Mouse (Mus musculus) small intestine, adult 2 months (tissue): ENCODE results near the gene Prkg1. TPM values are rescaled to one million over a fixed set of nuclear protein-coding genes. Genes with fewer than 3 reads are reported as not detected.

Experiments
- H3K27ac ChIP-seq: fragments of 200-500 bp; 2 replicates; pipeline ENCODE4 v1.5.1; 2012; ENCODE audit warnings: low read depth, low read length, control low read depth, inconsistent platforms; ENCODE audit not compliant: insufficient read depth
- H3K27me3 ChIP-seq: fragments of 200-500 bp; 2 replicates; pipeline ENCODE4 v1.6.1; 2012; ENCODE audit warnings: mild to moderate bottlenecking, moderate library complexity, low read length, inconsistent platforms; ENCODE audit not compliant: control insufficient read depth, insufficient read depth
- H3K36me3 ChIP-seq: fragments of 200-500 bp; 2 replicates; pipeline ENCODE4 v1.6.1; 2012; ENCODE audit warnings: mild to moderate bottlenecking, low read length, control low read depth, inconsistent platforms; ENCODE audit not compliant: control insufficient read depth, insufficient read depth
- H3K4me1 ChIP-seq: fragments of 200-500 bp; 2 replicates; pipeline ENCODE4 v1.6.1; 2012; ENCODE audit warnings: low read length, inconsistent platforms, mixed read lengths; ENCODE audit not compliant: control insufficient read depth, insufficient read depth, insufficient read length
- H3K4me3 ChIP-seq: fragments of 200-500 bp; 2 replicates; pipeline ENCODE4 v1.5.1; 2012; ENCODE audit warnings: low read depth, mild to moderate bottlenecking, control low read depth, inconsistent platforms, low read length, moderate library complexity
- CTCF ChIP-seq: fragments of 200-500 bp; IDR thresholded peaks from 2 replicates; pipeline ENCODE4 v1.5.1; 2012; ENCODE audit warnings: low read depth, mild to moderate bottlenecking, control low read depth, inconsistent platforms, low read length, moderate library complexity, mixed read lengths; ENCODE audit not compliant: insufficient replicate concordance, insufficient read length; ENCODE audit errors: extremely low read depth
- POLR2A ChIP-seq: fragments of 200-500 bp; IDR thresholded peaks from 2 replicates; pipeline ENCODE4 v1.6.1; 2012; ENCODE audit warnings: low read depth, mild to moderate bottlenecking, control low read depth, inconsistent platforms, low read length, moderate library complexity
- WGBS: fragments of 180-500 bp; shearing (Covaris S2); methylation state at CpG from one replicate; pipeline ENCODE4 v1.1.7; 2018; 5-methylcytosine and 5-hydroxymethylcytosine counted together
- polyA plus RNA-seq: library from polyadenylated mRNA; depleted of rRNA; stranded (reverse); fragments of >200 nt; gene quantifications from 2 replicates; pipeline ENCODE4 v1.2.3, GENCODE M21; 2012

Prkg1 gene
- polyA plus RNA-seq, 1 experiment, result 1.0 TPM

GRCm38 (mm10) chr19:31621716-31622115, 143.1 kb downstream of the Prkg1 start:
- Histone ChIP-seq H3K4me1 (no peaks in the 10 kb centered on the region), H3K27ac (no peak overlapping the region), H3K36me3 (no peaks in the 10 kb centered on the region), H3K4me3 (no peak overlapping the region), H3K27me3 (no peaks in the 10 kb centered on the region)
- 95% methylated on average over 1 of the region's 1 CpGs for WGBS
- TF ChIP-seq POLR2A (no peak), CTCF (no peak)

- no peak overlapping the region for H3K4me3 ChIP-seq
- H3K27ac ChIP-seq, result no peak overlapping the region
- no peak for TF ChIP-seq CTCF
- TF ChIP-seq POLR2A, result no peak
- WGBS, result 78% methylated on average over 4 of the region's 4 CpGs
- H3K4me1 ChIP-seq, result no peaks in the 10 kb centered on the region
- H3K27me3 ChIP-seq, result no peaks in the 10 kb centered on the region
- H3K36me3 ChIP-seq, result no peaks in the 10 kb centered on the region
These were observed 148.0 kb downstream of the Prkg1 start for GRCm38 (mm10) chr19:31616830-31617229.

GRCm38 (mm10) chr19:31616159-31616558, 148.7 kb downstream of the Prkg1 start:
- Histone ChIP-seq H3K27ac (no peak overlapping the region), H3K27me3 (no peaks in the 10 kb centered on the region), H3K4me3 (no peak overlapping the region), H3K36me3 (no peaks in the 10 kb centered on the region), H3K4me1 (no peaks in the 10 kb centered on the region)
- 76% methylated on average over 4 of the region's 4 CpGs for WGBS
- TF ChIP-seq CTCF (no peak), POLR2A (no peak)

GRCm38 (mm10) chr19:31613146-31613545, 151.7 kb downstream of the Prkg1 start:
- 74% methylated on average over 4 of the region's 4 CpGs for WGBS
- Histone ChIP-seq H3K36me3 (no peaks in the 10 kb centered on the region), H3K27me3 (no peaks in the 10 kb centered on the region), H3K4me3 (no peak overlapping the region), H3K4me1 (no peaks in the 10 kb centered on the region), H3K27ac (no peak overlapping the region)
- TF ChIP-seq CTCF (no peak), POLR2A (no peak)

GRCm38 (mm10) chr19:31602578-31602977, 162.3 kb downstream of the Prkg1 start:
- Histone ChIP-seq H3K27ac (no peak overlapping the region), H3K4me3 (no peak overlapping the region), H3K4me1 (no peaks in the 10 kb centered on the region), H3K27me3 (no peaks in the 10 kb centered on the region), H3K36me3 (no peaks in the 10 kb centered on the region)
- no peak for TF ChIP-seq CTCF
- no peak for TF ChIP-seq POLR2A
- WGBS, result 86% methylated on average over 8 of the region's 8 CpGs

GRCm38 (mm10) chr19:31594011-31594410, 170.8 kb downstream of the Prkg1 start:
- H3K27ac ChIP-seq, result no peak overlapping the region
- H3K4me1 ChIP-seq, result no peaks in the 10 kb centered on the region
- WGBS, result 60% methylated on average over 1 of the region's 1 CpGs
- TF ChIP-seq CTCF (no peak), POLR2A (no peak)
- H3K27me3 ChIP-seq, result no peaks in the 10 kb centered on the region
- no peak overlapping the region for H3K4me3 ChIP-seq
- no peaks in the 10 kb centered on the region for H3K36me3 ChIP-seq

GRCm38 (mm10) chr19:31590701-31591100, 174.1 kb downstream of the Prkg1 start:
- no peaks in the 10 kb centered on the region for H3K4me1 ChIP-seq
- WGBS, result 86% methylated on average over 5 of the region's 5 CpGs

GRCm38 (mm10) chr19:31577092-31577491, 187.7 kb downstream of the Prkg1 start:
- no peak for TF ChIP-seq CTCF
- Histone ChIP-seq H3K36me3 (no peaks in the 10 kb centered on the region), H3K27me3 (no peaks in the 10 kb centered on the region), H3K4me3 (no peak overlapping the region), H3K4me1 (no peaks in the 10 kb centered on the region), H3K27ac (no peak overlapping the region)
- WGBS, result 67% methylated on average over 4 of the region's 4 CpGs

More at GRCm38 (mm10) chr19:31590701-31591100, 174.1 kb downstream of the Prkg1 start:
- Histone ChIP-seq H3K27me3 (no peaks in the 10 kb centered on the region), H3K4me3 (no peak overlapping the region), H3K27ac (no peak overlapping the region), H3K36me3 (no peaks in the 10 kb centered on the region)
- TF ChIP-seq CTCF, result no peak
- no peak for TF ChIP-seq POLR2A
